Mouse (Mus musculus): ENCODE data around the gene Adamts17.
A peak's percentile ranks its signal among the peaks of the same experiment; 100 is the strongest.

Gene Adamts17

GRCm38 (mm10) chr7:66847299-66847698 is 7.8 kb downstream of the Adamts17 start:
- no peak for DNase-seq

DNA sequence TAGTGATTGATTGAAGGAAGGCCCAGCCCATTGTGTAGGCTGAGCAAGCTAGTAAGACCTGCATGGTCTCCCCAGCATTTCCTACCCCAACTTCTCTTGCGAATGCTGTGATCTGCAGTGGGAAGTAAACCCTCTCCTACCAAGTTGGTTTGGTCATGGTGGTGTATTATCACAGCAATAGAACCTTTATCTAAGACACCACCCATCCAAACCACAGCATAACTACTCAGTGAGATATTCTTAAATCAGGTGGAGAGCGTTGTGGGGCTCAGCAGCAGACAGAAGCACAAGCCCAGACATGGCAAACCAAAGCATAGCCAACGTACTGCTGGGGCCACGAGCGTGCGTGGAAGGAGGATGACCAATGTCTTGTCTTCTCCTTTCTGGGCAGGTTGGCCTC is 9.8 kb downstream of the Adamts17 start:
- DNase-seq, result no peak

GRCm38 (mm10) chr7:66852164-66852563 is 12.6 kb downstream of the Adamts17 start:
- no peak for DNase-seq

GRCm38 (mm10) chr7:66857610-66858009 is 18.1 kb downstream of the Adamts17 start:
- no peak for DNase-seq

DNA sequence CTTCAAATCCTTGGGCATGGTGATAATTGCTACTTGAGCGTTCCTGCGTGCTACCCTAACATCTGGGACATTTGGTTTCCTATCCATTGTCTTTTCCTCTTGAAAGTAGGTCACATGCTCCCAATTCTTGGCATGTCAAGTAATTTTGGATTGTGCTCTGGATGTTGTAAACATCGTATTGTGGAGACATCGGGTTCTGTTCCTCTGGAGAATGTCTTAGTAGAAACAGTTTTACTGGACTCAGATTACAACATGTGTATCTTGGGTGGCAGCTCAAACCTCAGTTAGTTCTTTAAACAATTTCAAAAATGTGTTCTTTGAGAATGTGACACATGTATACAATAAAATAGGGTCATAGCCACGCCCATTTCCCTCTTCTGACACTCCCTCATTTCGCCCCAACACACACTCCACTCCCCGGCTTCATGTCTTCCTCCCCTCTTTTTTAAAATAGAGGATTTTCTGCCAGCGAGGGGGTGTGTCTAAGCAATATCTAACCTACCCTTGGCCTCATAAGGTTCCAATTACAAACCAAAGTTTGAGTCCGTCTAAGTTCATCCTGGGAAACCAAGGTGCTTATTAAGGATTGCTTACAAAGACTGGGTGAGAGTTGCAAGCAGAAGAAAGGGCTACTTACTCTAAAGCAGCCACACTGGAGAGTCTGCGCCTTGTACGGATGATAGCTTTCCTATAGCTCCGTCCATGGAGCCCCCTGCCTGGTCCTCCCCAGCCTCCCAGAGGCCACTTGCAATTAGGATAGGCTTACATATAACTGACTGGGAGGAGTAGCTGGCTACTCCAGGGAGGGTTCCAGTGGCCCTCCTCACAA is 18.9 kb downstream of the Adamts17 start:
- DNase-seq, result no peak

GRCm38 (mm10) chr7:66859220-66859619 is 19.7 kb downstream of the Adamts17 start:
- no peak for DNase-seq

- DNase-seq, result peak; percentile 23
Observed at GRCm38 (mm10) chr7:66866944-66867718, 27.6 kb downstream of the Adamts17 start.

- no peak for DNase-seq
Observed at GRCm38 (mm10) chr7:66867719-66868501, 28.4 kb downstream of the Adamts17 start.

DNA sequence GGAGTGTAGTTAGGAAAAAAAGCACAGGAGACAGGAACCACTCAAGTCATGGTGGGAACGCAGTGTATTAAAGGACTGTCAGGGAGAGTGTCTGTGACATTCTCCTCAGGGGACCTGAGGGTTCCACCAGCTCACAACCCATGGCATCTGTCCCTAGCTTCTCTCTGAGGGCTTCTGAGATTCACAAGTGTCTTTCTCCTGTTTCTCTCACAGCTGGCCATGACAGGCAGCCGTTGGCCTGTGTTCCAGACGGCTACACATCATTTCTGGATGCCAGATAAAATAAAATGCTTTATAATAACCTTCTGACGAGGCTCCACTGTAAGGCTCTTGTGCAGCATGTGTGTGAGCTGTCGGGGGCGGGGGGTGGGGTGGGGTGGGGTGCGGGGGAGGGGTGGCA is 32.0 kb downstream of the Adamts17 start:
- DNase-seq, result no peak

- DNase-seq, result no peak
Observed at GRCm38 (mm10) chr7:66871940-66872511, 32.5 kb downstream of the Adamts17 start.

GRCm38 (mm10) chr7:66873235-66873634 is 33.7 kb downstream of the Adamts17 start:
- no peak for DNase-seq

DNA sequence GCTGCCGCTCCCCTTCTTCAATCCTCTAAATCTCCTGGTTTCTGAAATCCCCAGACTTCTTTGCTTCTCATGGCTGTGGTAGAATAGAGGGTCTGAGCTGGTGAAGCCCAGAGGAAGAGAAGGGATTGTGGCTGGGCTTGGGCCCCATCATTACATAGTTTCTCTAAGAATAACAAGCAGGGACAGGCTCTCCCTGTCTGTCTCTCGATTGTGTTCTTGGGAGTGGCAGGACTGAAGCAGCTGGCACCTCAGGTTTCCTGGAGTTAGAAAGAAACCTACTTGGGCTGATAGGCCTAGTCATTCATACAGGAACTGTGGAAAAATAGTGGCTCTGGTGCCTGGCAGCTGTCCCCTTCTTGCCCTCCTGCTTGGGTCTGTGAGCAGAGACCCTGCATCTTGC is 51.9 kb downstream of the Adamts17 start:
- no peak for DNase-seq

DNA sequence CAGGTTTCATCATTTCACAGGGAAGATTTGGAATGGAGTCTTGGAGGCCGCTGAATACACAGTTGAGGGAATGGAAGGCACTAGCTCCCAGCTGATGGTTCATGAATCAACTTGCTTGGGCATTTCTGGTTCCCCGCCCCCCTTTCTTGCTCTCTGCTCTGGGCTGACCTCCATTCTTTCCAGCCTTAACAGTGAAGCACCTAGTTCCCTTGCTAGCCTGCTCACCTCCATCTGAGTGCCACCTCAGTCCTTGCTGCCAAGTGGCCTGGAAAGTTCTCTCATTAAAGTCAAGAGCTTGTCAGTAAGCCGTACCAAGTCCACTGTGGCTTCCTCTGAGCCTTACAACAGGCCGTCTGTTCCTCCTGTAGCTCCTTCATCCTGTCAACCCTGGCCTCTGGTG is 52.6 kb downstream of the Adamts17 start:
- DNase-seq, result no peak

GRCm38 (mm10) chr7:66902376-66902775 is 62.8 kb downstream of the Adamts17 start:
- no peak for DNase-seq

DNA sequence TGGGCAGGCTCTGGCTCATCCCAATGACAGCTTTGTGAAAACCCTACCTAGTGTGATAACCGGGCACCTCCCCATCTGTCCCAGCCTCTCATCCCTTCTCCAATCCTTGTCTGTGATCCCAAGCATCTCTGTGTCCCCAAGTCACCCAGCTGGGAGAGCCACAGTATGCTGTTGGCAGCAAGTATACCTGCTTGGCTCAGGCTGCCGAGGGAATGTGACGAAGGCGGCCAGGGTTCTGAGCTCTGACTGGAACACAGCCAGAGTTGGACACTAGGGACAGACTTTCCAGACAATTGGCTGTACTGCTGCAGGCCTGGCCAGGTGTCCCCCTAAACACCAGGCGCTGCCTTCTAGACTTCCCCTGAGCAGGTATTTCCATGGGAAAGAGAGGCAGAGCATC is 63.5 kb downstream of the Adamts17 start:
- no peak for DNase-seq

DNA sequence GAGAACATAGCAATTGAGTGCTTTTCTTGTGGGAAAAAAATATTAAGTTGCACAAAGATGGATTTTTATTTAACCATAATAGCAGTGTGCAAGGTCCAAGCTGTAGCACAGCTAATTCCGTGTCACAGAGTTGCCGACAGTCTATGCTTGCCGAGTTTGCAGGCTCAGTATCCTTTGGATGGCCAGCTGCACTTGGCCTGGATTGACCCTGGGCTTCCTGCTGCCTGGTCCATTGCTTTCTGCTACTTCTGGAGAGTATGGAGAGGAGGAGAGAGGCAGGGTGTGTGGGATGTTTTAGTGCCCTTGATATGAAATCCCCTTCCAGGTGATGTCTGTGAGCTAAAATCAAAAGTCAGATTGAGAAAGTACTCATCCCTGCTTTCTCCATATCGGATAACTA is 66.4 kb downstream of the Adamts17 start:
- DNase-seq, result no peak

GRCm38 (mm10) chr7:66912866-66913265 is 73.3 kb downstream of the Adamts17 start:
- DNase-seq, result peak; percentile 31

DNA sequence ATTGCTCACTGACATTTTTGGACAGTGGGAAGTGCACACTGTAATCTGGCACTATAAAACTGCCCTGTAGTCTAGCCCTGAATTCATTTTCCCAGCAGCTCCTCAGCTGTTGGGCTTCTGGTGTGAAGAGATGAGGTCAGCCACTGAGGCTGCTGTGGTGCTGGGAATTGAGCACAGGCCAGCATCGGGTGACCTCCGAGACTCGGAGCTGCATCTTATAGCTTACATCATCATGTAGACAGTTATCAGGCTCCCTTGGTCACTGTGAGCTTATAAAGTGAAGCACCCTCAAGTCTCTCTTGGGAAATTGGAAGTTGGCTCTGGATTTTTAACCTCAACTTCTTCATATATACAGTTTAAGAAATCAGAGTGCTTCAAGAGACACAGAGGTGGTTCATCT is 84.1 kb downstream of the Adamts17 start:
- no peak for DNase-seq

GRCm38 (mm10) chr7:66924104-66924503 is 84.6 kb downstream of the Adamts17 start:
- DNase-seq, result no peak

- DNase-seq, result no peak
Observed at GRCm38 (mm10) chr7:66929263-66929662, 89.7 kb downstream of the Adamts17 start.

DNA sequence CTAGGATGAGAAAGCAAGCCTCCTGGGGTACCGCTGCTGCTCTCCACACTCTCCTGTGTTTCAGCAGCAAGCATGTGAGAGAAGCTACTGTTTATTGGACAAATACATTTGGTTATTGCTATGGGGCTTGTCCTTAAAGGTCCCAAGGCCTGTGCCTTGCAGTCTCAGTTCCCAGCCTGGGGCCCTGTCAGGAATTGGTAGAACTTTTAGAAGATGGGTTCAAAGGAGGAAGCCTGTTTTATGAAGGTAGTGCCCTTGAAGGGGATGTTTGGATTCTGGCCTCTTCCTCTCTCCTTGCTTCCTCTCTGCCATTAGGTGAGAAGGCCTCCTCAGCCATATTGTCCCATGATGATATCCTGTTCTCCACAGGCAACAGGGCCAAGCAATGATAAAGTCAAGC is 91.8 kb downstream of the Adamts17 start:
- DNase-seq, result no peak

DNA sequence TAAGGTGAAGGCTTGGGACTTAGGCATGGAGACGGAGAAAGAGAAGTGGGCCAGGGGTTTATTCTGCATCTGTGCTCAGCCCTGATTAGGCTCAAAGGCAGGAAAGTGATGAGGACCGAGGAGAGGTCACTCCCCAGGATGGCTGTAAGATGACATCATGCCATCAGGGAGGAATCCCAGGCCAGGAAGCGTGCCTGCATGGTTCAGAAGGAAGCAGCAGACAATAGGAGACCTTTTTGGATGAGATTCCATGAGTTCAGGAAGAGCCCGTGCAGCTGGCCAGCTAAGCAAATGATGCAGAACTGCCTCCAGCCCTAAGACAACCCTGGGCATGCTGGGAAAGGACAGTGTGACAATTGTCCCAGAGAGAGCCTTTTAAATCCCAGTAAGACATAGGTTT is 93.7 kb downstream of the Adamts17 start:
- DNase-seq, result no peak

GRCm38 (mm10) chr7:66934062-66934461 is 94.5 kb downstream of the Adamts17 start:
- DNase-seq, result no peak

All from thymus, postnatal 4 days (tissue).